Mouse (Mus musculus) bone marrow macrophage, adult 2 months (primary cell): Measurements from ENCODE around the gene Qtrt1.
"Not testable (repeated sequence)": the region's sequence is repeated elsewhere in the genome, so short reads cannot be mapped to it uniquely, and the experiment has no call there.

ENCODE experiments used
- CTCF ChIP-seq: IDR thresholded peaks from 2 replicates; pipeline ENCODE4 v1.5.1; 2012; ENCODE audit warnings: low read depth, mild to moderate bottlenecking, low read length, moderate library complexity
- POLR2A ChIP-seq: IDR thresholded peaks from 2 replicates; pipeline ENCODE4 v1.6.1; 2012; ENCODE audit warnings: mild to moderate bottlenecking, low read depth, low read length, borderline replicate concordance

GRCm38 (mm10) chr9:21464565-21464928, 52.9 kb downstream of the Qtrt1 start:
- TF ChIP-seq CTCF, POLR2A: not testable (repeated sequence)
